Mouse (Mus musculus): ENCODE data around the gene Cyp4f39.

GRCm38 (mm10) chr17:32411898-32412297 lies 40.6 kb upstream of the Cyp4f39 start:
- TF ChIP-seq CTCF (IDR thresholded peaks at IDR 0.05; ENCODE audit: borderline replicate concordance, control insufficient read depth, extremely low read depth, insufficient read depth, low read length, poor library complexity) = no peak
- TF ChIP-seq POLR2A (IDR thresholded peaks at IDR 0.05; ENCODE audit: control insufficient read depth, extremely low read depth, insufficient read depth, low read length, poor library complexity) = no peak
